In genomic region chr3:87136782-87137181, GRCm38 (mm10) we compare ENCODE assay signal across 20 mouse cellular contexts. TPM values are rescaled to one million over a fixed set of nuclear protein-coding genes. Genes with fewer than 3 reads are reported as not detected.
DNase-seq lines count a peak whose midpoint lies in the region; TF ChIP-seq lines count a peak whose summit lies in the region.
"Had no signal": no experiment of that assay in that cellular context is flagged by ENCODE, and none has a peak within 500 bp of the region (broad histone marks: within the 10 kb centered on the region; RNA-seq: fewer than 3 reads in every experiment).

No protein-coding gene starts in this region.

- no peak overlapping the region for H3K4me3 ChIP-seq in thymus, adult 2 months (ENCODE audit: control insufficient read depth, insufficient read depth, low read length)
- H3K4me3 ChIP-seq: forebrain, embryonic 15.5 days; heart, embryonic 10.5 days; limb, embryonic 12.5 days; liver, embryonic 12.5 days had no signal

- no peak for TF ChIP-seq POLR2A in thymus, adult 2 months (IDR thresholded peaks at IDR 0.05; ENCODE audit: control insufficient read depth, extremely low read depth, insufficient read depth, low read length, poor library complexity)

- TF ChIP-seq CTCF in thymus, adult 2 months (IDR thresholded peaks at IDR 0.05; ENCODE audit: borderline replicate concordance, control insufficient read depth, extremely low read depth, insufficient read depth, low read length, poor library complexity), result no peak

- no peaks in the 10 kb centered on the region for H3K36me3 ChIP-seq in thymus, adult 2 months (ENCODE audit: control insufficient read depth, insufficient read depth, low read length)
- H3K36me3 ChIP-seq: liver, embryonic 12.5 days had no signal

- no peak overlapping the region for H3K27ac ChIP-seq in thymus, adult 2 months (ENCODE audit: control insufficient read depth, insufficient read depth, low read length)
- H3K27ac ChIP-seq: forebrain, embryonic 15.5 days; heart, embryonic 10.5 days; limb, embryonic 12.5 days; liver, embryonic 12.5 days had no signal

- peak; percentile 23 to 33 for DNase-seq in spleen, postnatal 36 days (ENCODE audit: low spot score in 2 of 2)
- DNase-seq in spleen, postnatal 4 days (ENCODE audit: low spot score in 2 of 2), result no peak
- DNase-seq in R1 (ENCODE audit: low read depth, low spot score), result peak; percentile 92
- peak; percentile 28 for DNase-seq in thymus, adult 2 months
- DNase-seq in layer of hippocampus, postnatal 36 days, result no peak
- no peak for DNase-seq in kidney, postnatal 10 days
- no peak for DNase-seq in left cerebral cortex, postnatal 4 days
- DNase-seq: adrenal gland, postnatal 25 days; cerebellum, adult 11-12 months; cerebellum, postnatal 25 days; embryo, embryonic 11 days; kidney, postnatal 4 days; layer of hippocampus, adult 9-11 months; lung, adult 2 months had no signal

- intact Hi-C loops in left cerebral cortex, postnatal 4 days (cut with DNase I), result no loop called here

- peaks cover 10% of the 10 kb centered on the region for H3K4me1 ChIP-seq in thymus, adult 2 months (replicated peaks; ENCODE audit: control insufficient read depth, insufficient read depth, low read length)

- 36% methylated on average over 7 of the region's 7 CpGs for WGBS in thymus, adult 2 months

- H3K27me3 ChIP-seq in thymus, adult 2 months (ENCODE audit: control insufficient read depth, insufficient read depth, low read length), result no peaks in the 10 kb centered on the region
- H3K27me3 ChIP-seq: forebrain, embryonic 15.5 days; limb, embryonic 12.5 days; liver, embryonic 12.5 days had no signal

RNA-seq across cellular contexts. Expression of gene Kirrel, which starts 37.8 kb away (rescaled TPM):
- 2.6 and 2.9 TPM in 2 replicates for polyA plus RNA-seq in thymus, adult 2 months (2012; rRNA removed)
- 1 to 10 TPM; 3.2 to 4.3 TPM for total RNA-seq in layer of hippocampus, postnatal 36 days (2021)
- total RNA-seq in left cerebral cortex, postnatal 4 days (2021), result 1 to 10 TPM; 9.1 to 9.5 TPM
- total RNA-seq: megakaryocyte-erythroid progenitor cell, adult 5-6 weeks; neutrophil, adult 5-6 weeks had no signal

Comparison
In these comparisons a context has a peak if more than half of its experiments do, and no peak if none do; other contexts are left out.
1. DNase-seq: peak in spleen, postnatal 36 days (2 of 2), R1 (single experiment) and thymus, adult 2 months (single experiment); none in spleen, postnatal 4 days (0 of 2), layer of hippocampus, postnatal 36 days (0 of 2), kidney, postnatal 10 days (single experiment) and left cerebral cortex, postnatal 4 days (single experiment).